Mouse (Mus musculus): Measurements from ENCODE around the gene Lhpp.

Gene Lhpp

DNA sequence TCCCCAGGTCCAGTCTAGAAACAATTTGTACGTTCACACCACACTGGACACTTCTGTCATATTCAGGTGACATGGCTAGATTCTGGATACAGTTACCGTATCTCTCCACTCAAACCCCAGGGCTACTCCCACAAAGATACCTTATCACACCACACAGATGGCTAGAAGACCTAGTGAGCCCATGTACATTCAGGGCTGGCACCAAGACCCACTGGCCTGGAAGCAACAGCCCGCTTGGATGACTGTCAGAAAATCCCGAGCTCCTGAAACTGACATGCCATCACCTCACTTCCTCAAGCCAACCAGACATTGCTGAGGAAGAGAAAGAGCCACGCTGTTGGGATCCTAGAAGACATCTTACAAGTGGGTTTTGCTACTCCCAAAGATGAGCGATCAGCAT lies 128.4 kb downstream of the Lhpp start:
- no peak for DNase-seq (ENCODE audit: low spot score)

DNA sequence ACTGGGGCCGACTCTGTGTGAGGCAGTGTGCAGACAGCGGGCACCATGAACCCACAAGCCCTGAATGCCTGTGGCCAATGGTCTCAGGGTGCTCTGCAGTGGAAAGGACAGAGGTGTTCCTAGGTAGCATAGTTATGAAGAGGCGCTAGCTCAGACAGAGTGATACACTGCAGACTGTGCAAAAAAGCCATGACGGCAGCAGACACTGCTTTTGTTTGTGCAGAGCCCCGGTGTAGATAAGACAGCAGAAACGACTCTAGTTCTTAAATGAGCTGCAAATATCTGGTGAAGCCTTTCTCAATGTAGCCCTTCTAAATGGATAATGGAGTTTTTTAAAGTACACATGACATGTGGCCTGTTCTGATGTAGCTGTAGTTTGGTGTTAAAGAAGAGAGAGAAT lies 129.4 kb downstream of the Lhpp start:
- DNase-seq (ENCODE audit: low spot score): no peak

DNA sequence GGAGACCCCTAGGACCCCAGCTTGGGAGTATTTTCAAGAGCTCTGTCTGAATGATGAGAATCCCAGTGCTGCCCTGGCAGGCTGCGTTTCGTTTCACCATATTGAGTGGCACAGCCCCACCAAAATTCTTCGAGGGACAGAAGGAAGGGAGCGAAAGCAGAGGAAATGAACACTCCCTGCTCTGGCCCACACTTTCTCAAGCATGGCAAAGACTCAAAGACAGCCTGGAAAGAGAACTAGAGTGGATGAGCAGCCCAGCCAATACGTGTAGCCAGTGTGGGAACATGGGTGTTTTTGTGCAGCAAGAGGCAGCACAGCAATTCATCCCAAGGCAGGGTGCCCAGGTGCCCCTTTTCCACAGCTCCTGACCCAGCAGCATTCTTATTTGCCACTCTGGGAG lies 132.5 kb downstream of the Lhpp start:
- DNase-seq (ENCODE audit: low spot score): no peak

DNA sequence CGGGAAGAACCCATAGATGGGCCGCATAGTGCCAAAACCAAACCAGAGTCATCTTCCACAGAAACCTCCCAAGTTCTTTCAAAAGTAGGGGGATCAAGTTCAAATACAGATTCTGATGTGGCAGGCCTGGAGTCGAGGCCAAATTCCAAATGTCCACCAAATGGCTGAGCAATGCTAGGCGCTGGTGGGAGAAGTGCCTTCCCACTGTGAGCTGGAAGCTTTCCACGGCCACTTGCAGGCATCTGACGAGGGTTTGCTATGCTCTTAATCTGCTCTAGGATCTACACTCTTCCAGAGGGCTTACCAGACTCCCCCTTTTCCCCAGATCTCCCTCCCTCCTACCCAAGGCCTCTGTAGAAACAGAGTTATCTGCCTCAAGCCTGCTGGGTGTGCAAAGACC lies 136.7 kb downstream of the Lhpp start:
- no peak for DNase-seq (ENCODE audit: low spot score)

DNA sequence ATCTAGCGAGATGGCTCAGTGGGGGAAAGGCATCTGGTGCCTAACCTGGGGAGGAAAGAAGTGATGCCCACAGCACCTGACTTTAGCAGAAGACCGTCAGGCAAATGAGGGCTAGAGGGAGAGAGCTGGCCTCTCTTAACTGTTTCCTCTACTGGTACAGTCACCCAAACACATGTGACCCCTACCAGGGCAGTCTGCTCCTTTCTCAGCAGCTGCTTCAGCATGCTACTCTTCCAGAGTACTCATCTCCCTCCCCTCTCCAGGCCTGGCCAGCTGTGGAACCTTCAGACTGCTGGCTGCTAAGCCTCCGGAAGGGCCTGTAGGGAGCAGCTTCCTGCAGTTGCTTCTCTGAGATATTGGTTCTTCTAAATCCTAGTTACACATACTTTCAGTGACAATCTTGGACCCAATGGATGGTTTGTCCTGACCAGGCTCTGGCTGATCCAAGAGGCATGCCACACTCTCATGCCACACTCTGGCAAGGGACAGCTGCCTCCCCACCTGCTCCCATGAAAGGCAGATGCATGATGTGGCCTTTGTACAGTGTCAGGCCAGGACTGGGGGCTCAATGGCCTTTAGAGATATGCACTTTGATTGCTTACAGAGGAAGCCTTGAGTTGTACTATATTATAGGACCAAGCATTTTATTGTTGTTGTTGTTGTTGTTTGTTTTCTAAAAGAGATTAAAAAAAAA lies 137.8 kb downstream of the Lhpp start:
- DNase-seq (ENCODE audit: low spot score): no peak

DNA sequence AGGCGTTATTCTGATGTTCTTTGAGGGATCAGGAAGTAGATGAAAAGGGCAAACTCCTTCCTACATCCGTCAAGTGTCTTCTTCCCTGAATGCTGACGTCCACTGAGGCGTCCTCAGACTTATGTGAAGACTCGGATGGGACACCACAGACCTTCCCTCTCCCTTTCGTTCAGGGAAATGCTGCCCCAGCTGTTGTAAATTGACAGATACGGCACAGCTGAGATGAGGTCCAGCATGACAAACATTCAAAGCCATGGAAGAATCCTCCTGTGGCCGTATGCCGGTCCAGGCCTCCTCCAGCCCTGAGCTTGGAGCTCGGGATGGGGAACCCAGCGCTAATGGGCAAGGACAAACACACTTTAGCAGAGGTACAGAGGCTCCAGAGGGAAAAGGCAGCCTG lies 139.1 kb downstream of the Lhpp start:
- DNase-seq (ENCODE audit: low spot score): no peak

DNA sequence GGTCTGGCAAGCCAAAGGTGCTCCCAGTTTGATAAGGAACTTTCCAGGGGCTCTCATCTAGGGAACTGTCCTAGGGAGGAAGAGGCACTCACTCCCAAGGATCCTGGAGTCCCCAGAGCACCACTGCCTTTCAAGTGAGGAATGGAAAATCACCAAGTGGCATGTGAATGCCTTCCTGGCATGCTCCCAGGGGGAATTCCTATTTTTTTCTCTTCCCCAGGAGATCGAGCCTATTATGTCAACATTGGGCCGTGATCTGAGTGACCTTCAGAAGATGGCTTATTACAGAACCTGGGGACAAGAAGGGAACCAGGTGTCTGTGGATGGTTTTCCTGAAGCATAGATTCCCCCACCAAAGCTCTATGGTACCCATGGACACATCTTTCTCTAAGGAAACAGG lies 141.3 kb downstream of the Lhpp start:
- no peak for DNase-seq (ENCODE audit: low spot score)

DNA sequence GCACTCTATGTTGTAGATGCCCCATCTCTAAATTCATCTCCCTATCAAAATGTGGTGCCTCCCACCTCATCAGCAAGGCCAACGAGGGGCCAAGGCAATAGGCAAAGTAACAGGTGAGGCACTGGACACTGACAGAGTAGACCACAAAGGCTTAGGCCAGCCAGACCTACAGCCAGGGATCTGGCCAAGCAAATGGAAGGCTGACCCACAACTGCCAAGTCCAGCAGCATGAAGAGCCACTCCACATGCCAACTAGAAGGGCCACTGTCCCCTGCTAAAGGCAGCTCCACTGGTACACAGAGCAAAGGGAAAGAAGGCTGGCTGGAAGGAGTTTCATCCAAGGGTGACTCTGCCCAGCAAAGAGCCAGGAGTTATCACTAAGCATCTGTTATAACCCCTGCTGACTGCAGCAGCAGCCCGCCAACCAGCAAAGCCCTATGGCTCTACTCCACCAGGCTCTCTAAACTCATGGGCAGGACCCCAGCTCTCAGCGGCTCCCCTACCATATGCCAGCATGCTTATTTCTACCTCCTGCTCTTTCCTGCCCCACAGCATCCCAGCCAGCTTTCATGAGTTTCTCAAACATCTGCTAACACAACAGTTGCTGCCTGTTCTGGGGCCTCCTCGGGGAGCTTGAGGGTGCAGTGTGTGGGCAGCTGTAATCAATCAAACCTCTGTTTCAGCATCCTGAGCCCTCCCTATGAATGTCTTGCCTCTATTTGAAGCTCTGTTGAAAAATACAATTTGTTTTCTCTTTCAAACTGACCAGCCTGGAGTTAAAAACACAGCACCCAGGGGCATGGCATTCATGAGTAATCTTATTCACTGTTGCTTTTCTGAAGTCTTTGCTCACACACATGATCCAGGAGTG lies 143.3 kb downstream of the Lhpp start:
- DNase-seq (ENCODE audit: low spot score): no peak

DNA sequence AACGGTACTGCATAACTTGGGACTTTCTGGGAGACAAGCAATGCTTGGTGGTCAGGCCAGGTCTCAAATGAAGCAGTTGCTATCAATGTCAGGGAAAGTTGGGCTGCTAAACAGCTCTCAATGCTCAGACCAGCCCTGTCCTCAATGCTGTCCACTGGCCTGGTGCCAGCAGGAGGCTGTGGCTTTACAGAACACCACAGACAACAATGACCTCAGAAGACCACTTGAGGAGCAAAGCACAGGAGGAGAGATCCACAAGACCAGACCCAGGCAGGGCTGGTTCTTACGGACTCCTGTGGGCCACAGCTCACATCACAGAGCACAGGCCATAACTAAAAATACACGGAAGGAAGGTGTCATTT lies 143.9 kb downstream of the Lhpp start:
- no peak for DNase-seq (ENCODE audit: low spot score)
